Mouse (Mus musculus) ES-CJ7 (cell line): ENCODE data around the gene Gsk3a.

Experiments used
- DNase-seq: peaks from one replicate; pipeline ENCODE4 v3.0.0; 2011; ENCODE audit warnings: low read depth, low spot score

The Gsk3a gene

GRCm38 (mm10) chr7:25221102-25221883 is 16.4 kb downstream of the Gsk3a start, which contains the start of gene Zfp526:
Gene Zfp526 (plus strand): TSS chr7:25221425.
- DNase-seq, result peak; percentile 98

DNA sequence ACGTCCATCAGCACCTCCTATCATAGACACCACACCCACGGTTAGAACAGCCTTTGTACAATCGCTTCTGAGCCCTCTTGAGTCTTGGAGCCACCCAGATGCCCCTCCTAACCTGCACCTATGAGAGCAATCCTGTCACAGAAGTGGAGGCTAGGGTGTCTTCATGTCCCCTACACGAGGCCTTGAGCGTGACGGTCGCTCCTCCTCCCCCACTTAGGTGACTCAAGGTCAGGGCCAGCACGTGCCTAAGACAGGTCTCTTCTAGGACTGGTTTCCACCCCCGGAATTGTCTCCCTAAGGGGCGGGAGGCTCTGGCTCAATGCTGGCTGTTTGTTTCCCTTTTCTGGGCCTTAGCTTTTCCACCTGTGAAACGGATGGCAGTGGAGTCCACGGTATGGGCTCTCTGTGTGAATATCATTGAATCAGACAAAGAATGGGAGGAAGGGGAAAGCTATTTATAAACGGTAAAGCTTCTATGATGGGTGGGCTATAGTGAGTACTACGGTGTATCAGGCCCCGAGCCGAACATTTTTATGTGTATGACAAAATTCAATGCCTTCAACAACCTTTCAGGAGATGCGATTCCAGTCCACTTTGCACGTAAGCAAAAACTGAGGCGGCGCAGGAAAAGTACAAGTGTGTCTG is 17.1 kb downstream of the Gsk3a start, which contains the start of gene Dedd2:
Gene Dedd2 (minus strand): TSS at position 159 of the 645 bp plus-strand sequence.
- peak; percentile 57 for DNase-seq

DNA sequence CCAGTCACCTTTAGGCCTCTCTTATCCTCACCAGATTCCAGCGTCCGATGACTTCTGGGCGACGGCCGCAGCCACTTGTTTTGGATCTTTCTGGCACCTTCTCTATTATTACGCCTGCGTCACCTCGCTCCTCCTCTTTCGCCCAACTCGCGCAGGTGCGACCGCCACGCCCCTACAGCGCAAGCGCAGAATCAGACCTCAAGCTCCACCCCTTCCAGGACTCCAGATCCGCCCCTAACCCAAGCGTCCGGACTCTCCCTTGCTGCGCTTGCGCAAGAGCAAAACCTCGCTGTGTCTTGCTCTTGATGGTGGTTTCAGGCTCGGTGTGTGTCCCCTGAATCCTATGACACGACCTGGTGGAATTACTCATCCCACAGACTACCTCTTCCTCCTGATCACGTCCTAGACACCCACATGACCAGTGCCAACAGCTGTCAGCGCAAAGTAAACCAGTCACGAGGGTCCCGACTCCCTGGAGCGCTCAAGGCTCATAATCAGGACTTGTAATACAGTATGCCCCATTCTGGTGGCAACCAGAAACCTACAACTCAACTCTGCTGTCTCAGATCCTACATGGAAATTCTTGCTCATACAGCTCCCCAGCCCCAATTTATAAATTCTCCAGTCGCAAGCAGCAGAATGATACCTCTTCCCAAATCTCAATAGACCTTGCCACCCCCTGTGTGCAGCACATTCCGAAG is 17.7 kb downstream of the Gsk3a start:
- DNase-seq, result peak; percentile 98

- no peak for DNase-seq
Observed at GRCm38 (mm10) chr7:25219416-25219750, 18.3 kb downstream of the Gsk3a start.

GRCm38 (mm10) chr7:25218705-25219415 is 18.8 kb downstream of the Gsk3a start:
- DNase-seq, result peak; percentile 59

DNA sequence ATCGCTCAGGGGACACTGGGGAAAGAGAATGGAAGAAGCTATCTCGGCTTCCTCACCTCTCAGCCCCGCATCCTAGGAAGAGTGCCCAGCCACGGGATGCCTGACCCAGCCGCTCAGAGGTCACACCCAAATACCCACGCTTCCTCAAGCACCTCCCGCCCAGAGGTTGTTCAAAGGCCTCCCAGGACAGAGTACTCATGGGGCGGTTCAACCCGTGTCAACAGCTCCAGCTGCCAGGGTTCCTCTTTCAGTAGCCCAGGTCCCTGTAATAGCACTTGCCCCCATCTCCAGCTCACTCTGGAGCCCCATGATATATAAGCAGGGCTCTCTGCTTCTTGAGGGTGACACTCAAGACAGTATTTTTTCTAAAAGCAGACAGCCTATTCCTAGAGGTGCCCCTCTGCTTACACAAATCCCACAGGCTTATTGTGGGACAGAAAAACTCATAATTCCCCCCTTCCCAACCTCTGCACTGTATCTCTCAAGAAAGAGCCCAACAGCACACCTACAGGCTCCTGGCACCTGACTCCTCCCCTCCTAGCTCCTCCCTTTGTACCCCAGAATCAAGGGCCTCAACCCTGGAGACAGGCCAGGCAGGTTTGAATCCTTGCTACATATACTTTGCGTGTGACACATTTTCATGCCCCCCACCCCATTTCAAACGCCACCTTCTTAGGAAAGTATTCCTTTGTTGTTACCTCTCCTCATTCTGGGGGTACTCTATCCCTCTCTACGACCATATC is 19.8 kb downstream of the Gsk3a start:
- no peak for DNase-seq

DNA sequence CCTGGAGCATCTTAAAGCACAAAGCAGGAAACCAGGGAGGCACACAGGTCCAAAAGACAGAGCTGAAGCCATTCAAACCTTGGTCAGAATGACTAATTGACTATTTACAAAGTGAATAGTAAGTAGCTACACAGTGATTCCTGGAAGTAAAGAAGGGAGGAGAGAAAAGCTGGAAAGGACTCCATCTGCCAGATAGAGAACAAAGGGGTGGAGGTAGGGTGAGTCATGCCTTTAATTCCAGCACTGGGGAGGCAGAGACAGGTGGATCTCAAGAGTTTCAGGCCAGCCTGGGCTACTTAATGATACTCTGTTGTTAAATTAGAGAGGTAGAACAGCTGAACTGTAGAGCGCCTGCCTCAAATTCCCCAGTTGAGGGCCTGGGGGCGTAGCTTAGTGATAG is 23.5 kb downstream of the Gsk3a start:
- peak; percentile 63 for DNase-seq

DNA sequence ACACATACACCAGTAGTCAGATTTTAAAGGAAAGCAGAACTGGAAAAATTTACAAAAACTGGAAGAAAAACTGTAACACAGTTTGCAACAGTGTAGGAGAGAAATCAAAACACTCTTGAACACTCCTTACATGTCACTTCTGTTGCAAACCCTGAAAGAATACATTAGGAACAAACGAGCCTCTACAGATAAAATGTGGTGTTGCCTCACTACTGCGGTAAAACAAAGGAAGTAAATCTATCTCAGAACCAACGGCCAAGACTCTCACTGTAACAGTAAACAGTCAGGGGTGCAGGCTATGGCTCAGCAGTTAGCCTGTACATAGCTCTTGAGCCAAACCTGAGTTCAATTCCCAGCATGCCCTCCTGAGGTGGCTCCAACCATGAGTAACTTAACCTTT is 24.6 kb downstream of the Gsk3a start:
- DNase-seq, result no peak

DNA sequence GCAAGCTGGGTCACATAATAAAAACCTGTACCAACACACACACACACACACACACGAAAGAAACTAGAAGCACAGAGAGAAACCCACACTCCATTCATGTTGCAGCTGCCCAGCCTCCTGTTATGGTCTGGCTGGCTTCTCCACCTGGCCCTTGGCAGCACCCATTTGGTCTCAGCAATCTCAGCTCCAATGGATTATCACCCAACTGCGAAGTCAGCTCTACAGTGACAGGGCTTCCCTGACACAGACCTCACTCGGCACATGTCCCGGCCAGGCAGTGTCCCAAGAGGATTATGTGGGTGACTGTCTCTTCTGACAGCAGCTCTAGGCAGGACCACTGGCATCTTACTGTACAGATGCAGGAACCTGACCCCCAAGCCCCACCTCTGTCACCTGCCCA is 27.2 kb downstream of the Gsk3a start:
- no peak for DNase-seq

DNA sequence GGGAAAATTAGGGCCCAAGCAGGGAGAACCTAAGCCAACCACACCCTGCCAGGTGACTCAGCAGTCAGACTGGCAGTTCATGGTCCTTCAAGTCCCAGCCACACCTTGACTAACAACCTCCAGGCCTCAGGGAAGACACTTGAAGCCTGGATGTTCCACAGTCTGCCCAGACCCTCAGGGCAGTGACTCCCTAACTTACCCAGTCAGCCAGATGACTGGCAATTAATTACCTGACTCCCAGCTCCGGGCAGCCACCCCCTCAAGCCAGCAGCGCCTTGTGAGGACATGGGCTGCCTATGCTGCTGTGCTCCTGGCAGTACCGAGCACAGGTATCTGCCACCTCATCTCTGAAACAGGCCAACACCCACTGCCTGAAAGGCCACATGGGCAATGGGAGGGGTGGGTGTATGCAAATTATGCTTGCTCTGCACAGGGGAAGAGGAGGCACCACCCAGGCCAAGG is 28.5 kb downstream of the Gsk3a start:
- DNase-seq, result peak; percentile 6

DNA sequence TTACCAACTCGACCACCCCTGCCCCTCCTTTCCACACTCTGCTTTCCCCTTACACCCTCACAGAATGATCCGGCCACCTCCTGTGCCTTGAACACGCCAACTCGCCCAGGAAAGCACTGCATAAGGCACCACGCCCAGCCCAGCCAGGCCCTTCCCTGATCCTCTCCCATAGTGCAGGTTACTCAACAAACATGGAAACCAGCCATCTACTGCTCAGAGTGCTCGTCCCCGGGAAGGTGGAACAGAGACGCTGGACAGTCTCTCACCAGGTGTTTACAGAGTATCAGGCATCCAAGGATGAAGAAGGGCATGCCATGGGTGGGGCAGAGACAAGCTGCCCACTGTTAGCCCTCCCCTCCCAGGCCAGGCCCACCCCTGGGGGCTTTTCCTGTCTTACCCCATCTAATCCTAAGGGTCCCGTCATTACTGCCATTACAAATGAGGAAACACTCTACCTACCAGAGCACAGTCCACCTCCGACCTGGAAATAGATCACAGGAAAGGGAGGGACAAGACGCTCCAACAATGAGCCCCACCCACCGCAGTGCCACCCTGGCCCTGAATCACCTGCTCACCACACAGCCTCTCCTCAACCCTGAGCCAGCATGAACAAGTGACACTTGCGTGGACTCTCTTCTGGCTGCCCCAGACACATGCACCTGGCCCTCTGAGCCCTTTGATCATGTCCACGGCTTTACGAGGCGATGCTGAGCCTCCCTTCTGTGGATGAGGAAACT is 31.4 kb downstream of the Gsk3a start:
- DNase-seq, result no peak

- no peak for DNase-seq
Observed at GRCm38 (mm10) chr7:25205355-25206093, 32.1 kb downstream of the Gsk3a start.

DNA sequence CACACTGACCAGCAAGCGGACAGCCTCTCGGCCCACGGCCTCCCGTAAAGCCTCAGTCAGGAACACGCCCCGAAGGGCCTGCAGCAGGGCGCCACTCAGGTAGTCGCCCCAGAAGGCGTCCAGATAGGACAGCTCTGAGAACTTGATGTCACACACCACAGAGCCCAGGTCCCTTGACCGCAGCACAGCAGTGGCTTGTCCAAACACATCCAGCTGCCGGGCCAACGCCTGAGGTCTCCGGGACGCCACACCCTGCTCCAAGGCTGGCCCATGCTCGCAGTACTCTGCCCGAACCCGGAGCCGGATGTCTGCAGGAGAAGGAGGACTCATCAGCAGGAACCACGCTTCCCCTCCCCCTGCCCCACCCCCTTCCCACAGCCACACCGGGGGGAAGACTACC is 34.0 kb downstream of the Gsk3a start:
- peak; percentile 25 for DNase-seq

GRCm38 (mm10) chr7:25197384-25198018 is 40.1 kb downstream of the Gsk3a start:
- no peak for DNase-seq

DNA sequence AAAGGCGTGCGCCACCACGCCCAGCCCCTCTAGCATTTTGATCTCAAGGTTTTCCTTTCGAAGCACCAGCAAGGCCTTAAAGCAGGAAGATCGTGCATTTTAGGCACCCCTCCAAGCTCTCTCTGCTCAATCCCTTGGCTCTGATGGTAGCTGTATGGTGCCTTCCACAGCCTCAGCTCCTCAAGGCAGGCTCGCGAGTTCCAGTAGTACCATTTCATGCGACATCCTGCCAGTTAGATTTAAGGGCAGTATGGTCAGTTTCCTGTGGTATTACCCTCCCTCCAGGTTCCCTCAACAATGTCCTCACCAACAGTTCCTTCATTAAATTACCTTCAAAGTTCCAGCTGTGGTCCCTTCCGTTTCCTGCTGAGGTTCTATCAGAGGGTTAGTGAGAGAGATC is 41.5 kb downstream of the Gsk3a start:
- no peak for DNase-seq

DNA sequence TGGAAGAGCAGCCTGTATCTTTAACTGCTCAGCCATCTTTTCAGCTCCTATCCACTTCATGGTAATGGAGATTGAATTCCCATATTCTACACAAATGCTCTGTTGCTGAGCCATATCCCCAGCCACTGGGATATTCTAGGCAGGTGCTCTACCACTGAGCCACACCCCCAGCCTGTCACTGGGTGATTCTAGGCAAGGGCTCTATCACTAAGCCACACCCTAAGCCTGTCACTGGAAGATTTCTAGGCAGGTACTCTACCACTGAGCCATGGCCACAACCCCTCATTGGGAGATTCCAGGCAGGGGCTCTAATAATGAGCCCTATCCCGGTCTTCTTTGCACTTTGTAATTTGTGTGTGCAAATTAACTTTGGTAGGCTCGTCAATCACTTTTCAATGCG is 42.5 kb downstream of the Gsk3a start:
- no peak for DNase-seq

DNA sequence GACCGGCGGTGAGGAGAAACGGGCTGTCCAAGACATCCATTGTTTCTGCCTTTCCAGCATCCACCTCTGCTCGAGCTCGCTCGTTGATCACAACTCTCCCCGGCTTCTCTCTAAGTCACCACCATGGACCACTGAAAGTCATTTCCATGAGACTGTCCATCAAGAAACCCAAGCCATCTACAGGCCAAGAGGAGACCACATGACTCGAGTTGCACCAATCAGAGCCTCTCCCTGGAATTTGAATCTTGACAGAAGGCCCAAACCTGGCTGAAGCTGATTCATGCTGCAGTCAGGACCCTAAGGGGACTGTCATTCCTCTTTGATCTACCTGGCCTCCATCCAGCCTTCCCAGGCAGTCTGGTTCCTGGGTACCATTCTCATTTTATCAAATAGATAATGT is 45.5 kb downstream of the Gsk3a start:
- DNase-seq, result peak; percentile 76

- DNase-seq, result peak; percentile 79
Observed at GRCm38 (mm10) chr7:25190806-25191205, 46.8 kb downstream of the Gsk3a start.
